Mouse (Mus musculus): ENCODE data around the gene Wfdc21. TPM values are rescaled to one million over a fixed set of nuclear protein-coding genes. Genes with fewer than 3 reads are reported as not detected.

Wfdc21 gene
- total and polyA plus RNA-seq, 2 experiments from 2014 or later: not detected

- DNase-seq (no peak), ATAC-seq (no peak)
- Histone ChIP-seq H3K4me3 (ENCODE audit: low read depth, low read length) (no peak overlapping the region), H3K4me2 (ENCODE audit: low read depth) (no peak overlapping the region), H3K9ac (no peak overlapping the region), H3K9me3 (ENCODE audit: low read length) (no peaks in the 10 kb centered on the region), H3K4me1 (ENCODE audit: insufficient read depth) (no peaks in the 10 kb centered on the region), H3K36me3 (ENCODE audit: insufficient read depth) (no peaks in the 10 kb centered on the region), H3K27me3 (ENCODE audit: insufficient read depth, low read length) (no peaks in the 10 kb centered on the region), H3K27ac (ENCODE audit: low read depth, low read length) (no peak overlapping the region)
- no peak for TF ChIP-seq CTCF (IDR thresholded peaks at IDR 0.05; ENCODE audit: low read depth)
Observed at GRCm38 (mm10) chr11:83720766-83721165, 26.0 kb upstream of the Wfdc21 start.

GRCm38 (mm10) chr11:83728757-83729432, 17.8 kb upstream of the Wfdc21 start:
- H3K27ac ChIP-seq (ENCODE audit: low read depth, low read length): no peak overlapping the region
- peak; percentile 53 for TF ChIP-seq CTCF (IDR thresholded peaks at IDR 0.05; ENCODE audit: low read depth)
- DNase-seq (peak; percentile 4), ATAC-seq (no peak)
- H3K4me1 ChIP-seq (ENCODE audit: insufficient read depth): no peaks in the 10 kb centered on the region
- no peak overlapping the region for H3K4me3 ChIP-seq (ENCODE audit: low read depth, low read length)
- no peak overlapping the region for H3K4me2 ChIP-seq (ENCODE audit: low read depth)
- H3K9me3 ChIP-seq (ENCODE audit: low read length): no peaks in the 10 kb centered on the region
- no peaks in the 10 kb centered on the region for H3K36me3 ChIP-seq (ENCODE audit: insufficient read depth)
- H3K27me3 ChIP-seq (ENCODE audit: insufficient read depth, low read length): no peaks in the 10 kb centered on the region
- 69% methylated on average over 3 of the region's 3 CpGs for WGBS
- H3K9ac ChIP-seq: no peak overlapping the region

GRCm38 (mm10) chr11:83731116-83731515, 15.6 kb upstream of the Wfdc21 start:
- no peak for DNase-seq
- WGBS: 84% methylated on average over 1 of the region's 1 CpGs

GRCm38 (mm10) chr11:83733071-83733640, 13.6 kb upstream of the Wfdc21 start:
- Histone ChIP-seq H3K4me2 (ENCODE audit: low read depth) (no peak overlapping the region), H3K9me3 (ENCODE audit: low read length) (no peaks in the 10 kb centered on the region), H3K36me3 (ENCODE audit: insufficient read depth) (no peaks in the 10 kb centered on the region), H3K27me3 (ENCODE audit: insufficient read depth, low read length) (no peaks in the 10 kb centered on the region), H3K9ac (no peak overlapping the region), H3K27ac (ENCODE audit: low read depth, low read length) (no peak overlapping the region), H3K4me3 (ENCODE audit: low read depth, low read length) (no peak overlapping the region), H3K4me1 (ENCODE audit: insufficient read depth) (no peaks in the 10 kb centered on the region)
- TF ChIP-seq CTCF (IDR thresholded peaks at IDR 0.05; ENCODE audit: low read depth): no peak
- DNase-seq (no peak), ATAC-seq (no peak)
- WGBS: 82% methylated on average over 5 of the region's 5 CpGs

More at GRCm38 (mm10) chr11:83731116-83731515, 15.6 kb upstream of the Wfdc21 start:
- no peak overlapping the region for H3K4me2 ChIP-seq (ENCODE audit: low read depth)
- no peaks in the 10 kb centered on the region for H3K27me3 ChIP-seq (ENCODE audit: insufficient read depth, low read length)
- H3K9me3 ChIP-seq (ENCODE audit: low read length): no peaks in the 10 kb centered on the region
- H3K9ac ChIP-seq: no peak overlapping the region
- H3K27ac ChIP-seq (ENCODE audit: low read depth, low read length): no peak overlapping the region
- no peak for TF ChIP-seq CTCF (IDR thresholded peaks at IDR 0.05; ENCODE audit: low read depth)
- no peaks in the 10 kb centered on the region for H3K4me1 ChIP-seq (ENCODE audit: insufficient read depth)
- no peaks in the 10 kb centered on the region for H3K36me3 ChIP-seq (ENCODE audit: insufficient read depth)
- H3K4me3 ChIP-seq (ENCODE audit: low read depth, low read length): no peak overlapping the region
- ATAC-seq: no peak

GRCm38 (mm10) chr11:83734215-83734614, 12.5 kb upstream of the Wfdc21 start:
- H3K9me3 ChIP-seq (ENCODE audit: low read length): no peaks in the 10 kb centered on the region
- WGBS: 88% methylated on average over 1 of the region's 1 CpGs
- ATAC-seq (no peak), DNase-seq (no peak)
- H3K4me2 ChIP-seq (ENCODE audit: low read depth): no peak overlapping the region
- no peak for TF ChIP-seq CTCF (IDR thresholded peaks at IDR 0.05; ENCODE audit: low read depth)
- H3K4me3 ChIP-seq (ENCODE audit: low read depth, low read length): no peak overlapping the region
- no peaks in the 10 kb centered on the region for H3K27me3 ChIP-seq (ENCODE audit: insufficient read depth, low read length)
- H3K27ac ChIP-seq (ENCODE audit: low read depth, low read length): no peak overlapping the region
- no peaks in the 10 kb centered on the region for H3K4me1 ChIP-seq (ENCODE audit: insufficient read depth)
- no peaks in the 10 kb centered on the region for H3K36me3 ChIP-seq (ENCODE audit: insufficient read depth)
- no peak overlapping the region for H3K9ac ChIP-seq

- WGBS: 88% methylated on average over 2 of the region's 2 CpGs
- Histone ChIP-seq H3K27ac (ENCODE audit: low read depth, low read length) (no peak overlapping the region), H3K9ac (no peak overlapping the region), H3K4me3 (ENCODE audit: low read depth, low read length) (no peak overlapping the region), H3K9me3 (ENCODE audit: low read length) (no peaks in the 10 kb centered on the region), H3K36me3 (ENCODE audit: insufficient read depth) (no peaks in the 10 kb centered on the region), H3K4me1 (ENCODE audit: insufficient read depth) (no peaks in the 10 kb centered on the region), H3K4me2 (ENCODE audit: low read depth) (no peak overlapping the region), H3K27me3 (ENCODE audit: insufficient read depth, low read length) (no peaks in the 10 kb centered on the region)
- ATAC-seq (no peak), DNase-seq (no peak)
- no peak for TF ChIP-seq CTCF (IDR thresholded peaks at IDR 0.05; ENCODE audit: low read depth)
Observed at GRCm38 (mm10) chr11:83735881-83736280, 10.9 kb upstream of the Wfdc21 start.

- TF ChIP-seq CTCF (IDR thresholded peaks at IDR 0.05; ENCODE audit: low read depth): no peak
- H3K36me3 ChIP-seq (ENCODE audit: insufficient read depth): no peaks in the 10 kb centered on the region
- H3K4me2 ChIP-seq (ENCODE audit: low read depth): no peak overlapping the region
- no peaks in the 10 kb centered on the region for H3K9me3 ChIP-seq (ENCODE audit: low read length)
- DNase-seq (no peak), ATAC-seq (no peak)
- H3K4me1 ChIP-seq (ENCODE audit: insufficient read depth): no peaks in the 10 kb centered on the region
- H3K27ac ChIP-seq (ENCODE audit: low read depth, low read length): no peak overlapping the region
- H3K27me3 ChIP-seq (ENCODE audit: insufficient read depth, low read length): no peaks in the 10 kb centered on the region; the same call in 1 of the 2 replicates
- no peak overlapping the region for H3K4me3 ChIP-seq (ENCODE audit: low read depth, low read length)
- no peak overlapping the region for H3K9ac ChIP-seq
- 74% methylated on average over 3 of the region's 3 CpGs for WGBS
Observed at GRCm38 (mm10) chr11:83737109-83737558, 9.6 kb upstream of the Wfdc21 start.
